Mouse (Mus musculus) splenic B cell, adult 2 months (primary cell): ENCODE measurements around the gene Plcg1.

Experiments used
- DNase-seq: peaks from one replicate; pipeline ENCODE4 v3.0.0-alpha.2; 2011; ENCODE audit warnings: low read depth, low spot score
- H3K27me3 ChIP-seq: 2 replicates; pipeline ENCODE4 v1.6.1; 2012; ENCODE audit warnings: mild to moderate bottlenecking, low read length, moderate library complexity, mixed read lengths; ENCODE audit not compliant: control insufficient read depth, poor library complexity, insufficient read depth, severe bottlenecking
- H3K36me3 ChIP-seq: 2 replicates; pipeline ENCODE4 v1.6.1; 2012; ENCODE audit warnings: mild to moderate bottlenecking, low read length, moderate library complexity, mixed read lengths; ENCODE audit not compliant: control insufficient read depth, poor library complexity, insufficient read depth, severe bottlenecking

The Plcg1 gene

DNA sequence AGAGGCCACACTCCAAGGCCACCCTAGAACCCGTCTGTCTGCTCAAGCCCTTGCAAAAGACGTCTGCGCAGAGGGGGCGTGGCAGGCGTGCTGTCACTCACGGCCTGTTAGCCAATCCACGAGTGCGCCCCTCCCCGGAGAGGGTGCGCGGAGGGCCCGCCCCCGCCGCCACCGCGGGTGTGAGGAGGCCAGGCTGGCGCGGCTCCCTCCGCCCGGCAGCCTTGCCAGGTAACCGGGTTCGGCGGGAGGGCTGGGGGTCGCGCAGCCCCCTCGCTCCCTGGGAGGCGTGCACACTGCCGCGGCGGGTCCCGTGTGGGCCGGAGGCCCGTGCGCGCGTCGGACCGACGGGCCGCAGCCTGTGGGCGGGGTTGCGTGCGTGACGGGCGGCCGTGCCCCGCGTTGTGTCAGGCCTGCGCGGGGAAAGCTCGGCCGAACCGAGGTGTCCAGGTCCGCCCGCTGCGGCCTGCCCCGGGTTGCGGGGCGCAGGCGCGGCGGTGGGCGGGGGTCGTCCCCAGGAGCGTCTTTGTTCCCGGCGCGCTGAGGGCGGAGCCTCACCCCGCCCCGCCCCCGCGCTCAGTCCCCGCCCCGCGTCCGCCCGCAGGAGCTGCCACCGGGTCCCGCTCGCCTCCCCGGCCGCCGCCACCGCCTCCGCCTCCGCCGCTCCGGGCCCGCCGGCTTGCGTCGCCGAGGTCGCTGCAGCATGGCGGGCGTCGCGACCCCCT is at the start of gene Plcg1:
Gene Plcg1 (plus strand): TSS at position 184 of the 722 bp plus-strand sequence.
- peak; percentile 94 for DNase-seq
- Histone ChIP-seq H3K27me3 (no peaks in the 10 kb centered on the region), H3K36me3 (no peaks in the 10 kb centered on the region)

DNA sequence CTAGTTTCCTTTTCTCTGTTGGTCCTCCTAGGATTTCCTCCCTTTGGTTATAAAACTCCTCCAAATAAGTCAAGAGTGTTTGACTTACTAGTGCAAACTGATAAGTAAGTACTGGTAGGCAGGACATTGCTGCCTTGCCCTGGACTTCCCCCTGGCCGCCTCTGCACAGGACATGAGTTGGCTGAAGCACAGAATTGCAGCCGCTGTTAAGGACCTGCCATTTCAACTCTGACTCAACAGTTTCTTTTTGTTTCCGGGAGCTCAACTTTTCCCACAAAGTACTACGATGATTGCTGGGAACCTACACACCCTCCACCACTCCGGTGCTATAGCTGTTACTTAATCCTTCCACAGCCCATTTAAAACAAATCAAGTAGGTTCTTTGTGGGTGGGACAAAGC is 30.8 kb upstream of the Plcg1 start:
- Histone ChIP-seq H3K36me3 (peaks cover 18% of the 10 kb centered on the region), H3K27me3 (no peaks in the 10 kb centered on the region)
- no peak for DNase-seq

- peaks cover 18% of the 10 kb centered on the region for H3K36me3 ChIP-seq
- no peaks in the 10 kb centered on the region for H3K27me3 ChIP-seq
- DNase-seq = no peak
Observed at GRCm38 (mm10) chr2:160701603-160702002, 29.5 kb upstream of the Plcg1 start.

DNA sequence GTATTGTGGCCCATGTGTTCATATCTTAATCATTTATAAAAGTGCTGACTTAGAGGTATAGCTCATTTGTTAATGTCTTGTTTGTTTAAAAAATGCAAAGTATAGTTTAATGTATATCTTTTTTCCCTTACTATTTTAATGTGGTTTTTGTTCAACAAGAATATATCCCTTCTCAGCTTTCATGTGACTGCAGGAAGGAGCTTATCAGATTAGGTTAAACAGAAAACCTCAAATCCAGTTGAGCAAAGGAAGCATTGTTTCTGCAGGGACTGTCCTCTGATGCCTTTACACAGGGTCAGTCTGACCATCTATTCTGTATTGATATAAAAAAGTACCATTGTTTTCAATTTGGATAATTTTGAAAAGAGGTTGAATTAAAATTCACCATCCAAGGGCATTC is 28.3 kb upstream of the Plcg1 start:
- H3K36me3 ChIP-seq = peaks cover 20% of the 10 kb centered on the region
- no peaks in the 10 kb centered on the region for H3K27me3 ChIP-seq
- DNase-seq = no peak

DNA sequence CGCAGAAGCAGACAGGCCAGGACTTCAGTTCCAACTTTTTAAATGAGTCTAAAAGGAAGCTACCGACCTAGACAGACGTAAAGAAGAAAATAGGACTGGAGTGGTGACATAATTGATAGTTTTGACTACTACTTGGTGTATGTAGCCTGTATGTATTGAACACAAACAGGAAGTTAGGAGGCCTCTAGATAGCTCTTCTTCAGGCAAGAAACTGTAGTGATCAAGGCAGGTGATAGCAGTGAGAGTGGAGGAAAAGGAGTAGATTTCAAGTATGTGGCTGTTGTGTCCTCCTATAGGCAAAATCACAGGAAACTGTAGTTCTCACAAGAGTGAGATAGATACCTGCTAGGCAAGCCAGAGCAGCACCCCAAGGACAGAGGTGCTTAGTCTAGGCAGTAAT is 23.4 kb upstream of the Plcg1 start:
- Histone ChIP-seq H3K27me3 (no peaks in the 10 kb centered on the region), H3K36me3 (peaks cover 17% of the 10 kb centered on the region; the same call in 1 of the 2 replicates)
- no peak for DNase-seq

GRCm38 (mm10) chr2:160715463-160716030 is 15.6 kb upstream of the Plcg1 start:
- DNase-seq = no peak
- H3K36me3 ChIP-seq = peaks cover 23% of the 10 kb centered on the region

GRCm38 (mm10) chr2:160717269-160717668 is 13.8 kb upstream of the Plcg1 start:
- H3K36me3 ChIP-seq = peaks cover 26% of the 10 kb centered on the region
- H3K27me3 ChIP-seq = no peaks in the 10 kb centered on the region
- DNase-seq = peak; percentile 79

More at GRCm38 (mm10) chr2:160715463-160716030, 15.6 kb upstream of the Plcg1 start:
- H3K27me3 ChIP-seq = no peaks in the 10 kb centered on the region

GRCm38 (mm10) chr2:160718811-160719210 is 12.3 kb upstream of the Plcg1 start:
- peaks cover 23% of the 10 kb centered on the region for H3K36me3 ChIP-seq
- H3K27me3 ChIP-seq = no peaks in the 10 kb centered on the region
- no peak for DNase-seq

- Histone ChIP-seq H3K36me3 (peaks cover 9% of the 10 kb centered on the region), H3K27me3 (no peaks in the 10 kb centered on the region)
- no peak for DNase-seq
Observed at GRCm38 (mm10) chr2:160722714-160723113, 8.4 kb upstream of the Plcg1 start.

- peaks cover 8% of the 10 kb centered on the region for H3K36me3 ChIP-seq
- no peaks in the 10 kb centered on the region for H3K27me3 ChIP-seq
- no peak for DNase-seq
Observed at GRCm38 (mm10) chr2:160723613-160724375, 7.3 kb upstream of the Plcg1 start.

- no peak for DNase-seq
- no peaks in the 10 kb centered on the region for H3K27me3 ChIP-seq
- H3K36me3 ChIP-seq = peaks cover 7% of the 10 kb centered on the region
Observed at GRCm38 (mm10) chr2:160724536-160724935, 6.6 kb upstream of the Plcg1 start.

GRCm38 (mm10) chr2:160725877-160726864 is 4.9 kb upstream of the Plcg1 start:
- H3K36me3 ChIP-seq = peaks cover under 1% of the 10 kb centered on the region; the same call in 1 of the 2 replicates
- no peaks in the 10 kb centered on the region for H3K27me3 ChIP-seq
- DNase-seq = no peak

DNA sequence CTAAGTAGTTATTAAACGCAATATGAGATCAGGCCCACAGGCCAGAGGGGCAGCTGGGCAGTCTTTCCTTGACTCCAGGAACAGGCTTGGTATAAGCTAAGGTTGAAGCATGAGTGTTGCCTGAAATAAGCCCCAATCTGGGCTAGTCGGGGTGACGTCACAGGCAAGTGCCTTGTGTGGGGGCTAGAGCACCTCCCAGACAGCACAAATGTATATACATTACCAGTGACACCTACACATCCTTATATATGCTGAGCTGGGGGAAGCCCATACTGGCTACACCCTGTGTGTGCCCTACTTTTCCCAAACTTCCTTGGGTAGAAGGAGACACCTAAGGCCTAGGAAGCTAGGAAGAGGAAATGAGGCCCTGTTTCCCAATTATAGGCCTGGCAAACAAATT is 2.1 kb upstream of the Plcg1 start:
- no peak for DNase-seq
- H3K36me3 ChIP-seq = no peaks in the 10 kb centered on the region
- H3K27me3 ChIP-seq = no peaks in the 10 kb centered on the region

DNA sequence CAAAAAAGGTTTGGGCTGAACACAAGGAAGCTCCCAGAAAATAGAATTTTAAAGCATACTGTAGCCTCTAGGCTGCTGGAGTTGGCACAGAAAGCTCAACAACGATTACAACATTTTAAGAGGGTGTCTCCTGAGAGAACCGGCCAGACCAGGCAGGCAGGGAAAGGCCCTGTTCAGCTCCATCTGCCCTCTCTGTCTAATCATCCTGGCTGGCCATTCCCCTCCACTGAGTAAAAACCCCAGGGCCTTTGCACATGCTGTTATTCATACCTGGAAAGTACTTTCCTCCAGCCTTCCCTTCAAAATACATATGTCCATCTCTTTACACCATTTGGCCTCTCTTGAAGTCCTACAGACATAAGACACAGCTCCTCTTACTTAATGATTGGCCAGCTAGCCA is 1.7 kb upstream of the Plcg1 start:
- Histone ChIP-seq H3K36me3 (no peaks in the 10 kb centered on the region), H3K27me3 (no peaks in the 10 kb centered on the region)
- DNase-seq = no peak
